ENCODE assay signal across 25 mouse cellular contexts in the genomic region with DNA sequence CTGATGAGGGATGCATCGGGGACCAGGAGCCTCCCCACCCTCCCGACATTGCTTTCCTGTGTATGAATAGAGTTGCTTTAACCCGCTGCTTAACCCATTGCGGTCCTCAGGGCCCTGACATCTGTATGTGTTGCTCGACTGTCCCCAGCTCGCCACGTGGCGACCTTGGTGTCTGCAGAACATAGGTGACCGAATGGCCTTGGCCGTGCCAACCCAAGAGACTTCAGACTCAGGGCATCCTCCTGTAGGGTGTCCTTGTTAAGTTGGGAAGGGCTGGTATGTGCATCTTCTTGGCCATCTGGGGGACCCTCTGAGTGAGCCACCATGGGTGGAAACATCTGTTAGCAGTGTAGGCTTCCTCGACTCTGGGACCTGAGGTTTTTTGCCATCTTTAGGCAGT. TPM values are rescaled to one million over a fixed set of nuclear protein-coding genes. Genes with fewer than 3 reads are reported as not detected.
"Had no signal": no experiment of that assay in that cellular context is flagged by ENCODE, and none has a peak within 500 bp of the region (broad histone marks: within the 10 kb centered on the region; RNA-seq: fewer than 3 reads in every experiment).

No protein-coding gene starts in this region.

- H3K27ac ChIP-seq: neural tube, embryonic 12.5 days; neural tube, embryonic 13.5 days; neural tube, embryonic 15.5 days; stomach, embryonic 15.5 days; stomach, postnatal 0 days had no signal

- H3K4me3 ChIP-seq: neural tube, embryonic 12.5 days; neural tube, embryonic 13.5 days; neural tube, embryonic 15.5 days; stomach, embryonic 15.5 days had no signal

- H3K9me3 ChIP-seq: neural tube, embryonic 12.5 days; neural tube, embryonic 13.5 days; neural tube, embryonic 15.5 days; stomach, embryonic 15.5 days had no signal

- DNase-seq: retina, postnatal 1 day; right cerebral cortex, adult 18-20 months; right cerebral cortex, postnatal 14 days; right cerebral cortex, postnatal 25 days; right cerebral cortex, postnatal 4 days; spleen, adult 18-20 months; thymus, adult 18-20 months; thymus, adult 2 months; thymus, postnatal 14 days; thymus, postnatal 25 days; thymus, postnatal 36 days had no signal

- H3K27me3 ChIP-seq: neural tube, embryonic 12.5 days; neural tube, embryonic 13.5 days; neural tube, embryonic 15.5 days; stomach, embryonic 15.5 days had no signal

RNA-seq across cellular contexts. Expression of a gene that starts 2.2 kb away (rescaled TPM):
- total RNA-seq: neutrophil, adult 5-6 weeks had no signal
- polyA plus RNA-seq: neural tube, embryonic 12.5 days; neural tube, embryonic 13.5 days; neural tube, embryonic 14.5 days; neural tube, embryonic 15.5 days; small intestine, adult 2 months; stomach, embryonic 14.5 days; stomach, embryonic 15.5 days; stomach, embryonic 16.5 days; stomach, postnatal 0 days; testis, adult 2 months; thymus, adult 2 months; thymus, postnatal 0 days had no signal

RNA-seq across cellular contexts. Expression of a gene that starts 48.1 kb away (rescaled TPM):
- polyA plus RNA-seq: neural tube, embryonic 12.5 days; neural tube, embryonic 13.5 days; neural tube, embryonic 14.5 days; neural tube, embryonic 15.5 days; spleen, adult 2 months; stomach, embryonic 14.5 days; stomach, embryonic 15.5 days; stomach, embryonic 16.5 days; stomach, postnatal 0 days; testis, adult 2 months; thymus, postnatal 0 days; urinary bladder, adult 2 months had no signal
